13 mouse cellular contexts compared by ENCODE assay signal in genomic region chr10:51946881-51947280, GRCm38 (mm10).
"Had no signal": no experiment of that assay in that cellular context is flagged by ENCODE, and none has a peak within 500 bp of the region (broad histone marks: within the 10 kb centered on the region; RNA-seq: fewer than 3 reads in every experiment).

No protein-coding gene starts in this region.

- H3K9me3 ChIP-seq: limb, embryonic 15.5 days; liver, embryonic 12.5 days; lung, embryonic 15.5 days; midbrain, embryonic 12.5 days had no signal

- H3K4me1 ChIP-seq: limb, embryonic 15.5 days; liver, embryonic 12.5 days; lung, embryonic 15.5 days; midbrain, embryonic 12.5 days had no signal

- ATAC-seq: liver, embryonic 12.5 days; midbrain, embryonic 16.5 days had no signal

- DNase-seq: kidney, adult 11 months; kidney, adult 9 months; kidney, postnatal 36 days; left cerebral cortex, postnatal 4 days; right cerebral cortex, adult 18-20 months had no signal

- H3K27me3 ChIP-seq: limb, embryonic 15.5 days; liver, embryonic 12.5 days; lung, embryonic 15.5 days; midbrain, embryonic 12.5 days had no signal

- H3K4me3 ChIP-seq: layer of hippocampus, adult 2 months; limb, embryonic 15.5 days; liver, embryonic 12.5 days; lung, embryonic 15.5 days; midbrain, embryonic 12.5 days had no signal

- H3K27ac ChIP-seq: kidney, postnatal 0 days; layer of hippocampus, adult 2 months; limb, embryonic 15.5 days; liver, embryonic 12.5 days; lung, embryonic 15.5 days; midbrain, embryonic 12.5 days; stomach, postnatal 0 days had no signal

- H3K36me3 ChIP-seq: limb, embryonic 15.5 days; liver, embryonic 12.5 days; lung, embryonic 15.5 days; midbrain, embryonic 12.5 days had no signal
